Mouse (Mus musculus) gastrocnemius, postnatal 4 days (tissue): ENCODE results near the gene Syndig1. TPM values are rescaled to one million over a fixed set of nuclear protein-coding genes. Genes with fewer than 3 reads are reported as not detected.

Experiments
- DNase-seq, 2 experiments: peaks; one replicate each; pipeline ENCODE4 v3.0.0; 2021 to 2022; ENCODE audit warnings: low spot score in 2 of 2, mixed read lengths in 2 of 2
- total RNA-seq, 2 experiments: library from RNA; stranded (reverse); gene quantifications; 2 replicates each; pipeline ENCODE4 v1.2.3; 2021

The Syndig1 gene
- total RNA-seq, 2 experiments from 2014 or later: 0.23 TPM; not detected in 1

DNA sequence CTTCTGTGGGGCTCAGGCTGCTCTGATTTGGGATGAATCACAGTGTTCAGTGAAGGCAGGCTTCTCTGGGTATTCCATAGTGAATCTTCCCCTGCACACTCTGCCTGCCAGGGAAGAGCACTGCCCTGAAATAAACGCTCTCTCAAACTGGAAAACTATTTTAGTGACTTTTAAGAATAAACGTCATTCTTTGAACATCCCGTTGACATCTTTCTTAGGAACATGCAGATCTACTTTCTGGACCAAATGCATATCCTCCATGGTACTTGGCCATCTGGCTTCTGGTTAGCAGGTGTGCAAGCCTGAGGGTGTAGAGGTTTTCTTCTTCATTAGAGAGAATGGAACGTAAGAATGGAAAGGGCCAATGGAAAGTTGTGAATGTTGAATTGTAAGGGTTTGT lies 43.5 kb downstream of the Syndig1 start:
- no peak for DNase-seq

GRCm38 (mm10) chr2:149873346-149873745 lies 44.3 kb downstream of the Syndig1 start:
- DNase-seq: no peak

GRCm38 (mm10) chr2:149877954-149878353 lies 48.9 kb downstream of the Syndig1 start:
- no peak for DNase-seq

- no peak for DNase-seq
These were observed 58.6 kb downstream of the Syndig1 start for GRCm38 (mm10) chr2:149887634-149888033.

GRCm38 (mm10) chr2:149891647-149892046 lies 62.6 kb downstream of the Syndig1 start:
- no peak for DNase-seq

- no peak for DNase-seq
These were observed 67.3 kb downstream of the Syndig1 start for GRCm38 (mm10) chr2:149896337-149896736.

GRCm38 (mm10) chr2:149899615-149900014 lies 70.6 kb downstream of the Syndig1 start:
- no peak for DNase-seq

GRCm38 (mm10) chr2:149900606-149901005 lies 71.6 kb downstream of the Syndig1 start:
- DNase-seq: no peak

DNA sequence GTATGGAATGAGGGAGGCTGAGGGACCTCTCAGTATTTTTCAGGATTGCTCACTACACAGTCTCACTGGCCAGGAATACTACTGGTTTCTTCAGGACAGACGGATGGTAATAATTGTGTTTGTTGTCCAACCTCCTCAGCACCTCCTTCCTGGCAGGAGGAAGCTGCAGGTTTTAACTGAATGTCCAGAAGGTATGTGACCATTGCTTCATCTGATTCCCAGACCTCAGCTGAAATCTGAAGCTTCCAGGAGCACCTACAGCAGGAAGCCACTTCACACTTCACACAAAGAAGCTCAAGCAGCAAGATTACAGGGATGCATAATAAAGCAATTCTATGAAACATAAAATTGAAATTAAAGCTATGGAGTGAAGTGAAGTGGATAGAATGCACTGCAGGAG lies 75.4 kb downstream of the Syndig1 start:
- DNase-seq: no peak

GRCm38 (mm10) chr2:149906694-149907093 lies 77.7 kb downstream of the Syndig1 start:
- DNase-seq: no peak

DNA sequence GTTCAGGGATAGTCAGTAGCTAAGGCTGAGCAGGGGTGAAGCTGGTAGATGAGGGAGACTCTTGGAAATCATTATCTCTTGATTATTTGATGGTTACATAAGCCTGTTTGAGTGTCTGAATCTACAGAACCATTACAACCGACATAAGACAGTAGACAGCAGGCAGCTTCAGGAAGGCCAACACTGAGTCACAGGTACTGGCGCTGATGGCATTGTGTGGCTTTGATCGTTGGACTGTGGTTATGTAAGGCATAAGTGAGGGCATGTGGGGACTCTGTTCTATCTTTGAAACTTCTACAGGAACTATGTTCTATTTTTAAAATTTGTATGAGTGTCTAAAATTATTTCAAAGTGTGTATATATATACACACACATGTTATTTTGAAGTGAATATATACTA lies 88.2 kb downstream of the Syndig1 start:
- DNase-seq: no peak

GRCm38 (mm10) chr2:149923561-149923960 lies 94.5 kb downstream of the Syndig1 start:
- no peak for DNase-seq

DNA sequence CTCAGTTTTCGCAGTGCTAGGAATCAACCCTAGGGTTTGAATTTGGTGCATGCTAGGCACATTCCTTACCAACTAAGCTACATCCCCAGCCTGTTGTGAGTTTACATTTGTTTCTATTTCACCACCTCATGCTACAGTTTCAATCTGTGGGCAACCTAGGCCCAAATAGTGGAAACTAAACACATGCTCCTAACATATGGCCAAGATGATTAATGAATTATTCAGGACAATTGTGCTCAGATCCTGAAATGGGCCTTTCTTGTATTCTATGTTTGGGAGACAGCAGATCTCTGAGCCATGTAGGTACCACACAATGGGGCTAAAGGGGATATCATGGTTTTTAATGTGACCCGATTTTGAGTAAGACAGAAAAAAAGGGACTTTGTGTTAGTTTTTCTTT lies 96.9 kb downstream of the Syndig1 start:
- DNase-seq: no peak

DNA sequence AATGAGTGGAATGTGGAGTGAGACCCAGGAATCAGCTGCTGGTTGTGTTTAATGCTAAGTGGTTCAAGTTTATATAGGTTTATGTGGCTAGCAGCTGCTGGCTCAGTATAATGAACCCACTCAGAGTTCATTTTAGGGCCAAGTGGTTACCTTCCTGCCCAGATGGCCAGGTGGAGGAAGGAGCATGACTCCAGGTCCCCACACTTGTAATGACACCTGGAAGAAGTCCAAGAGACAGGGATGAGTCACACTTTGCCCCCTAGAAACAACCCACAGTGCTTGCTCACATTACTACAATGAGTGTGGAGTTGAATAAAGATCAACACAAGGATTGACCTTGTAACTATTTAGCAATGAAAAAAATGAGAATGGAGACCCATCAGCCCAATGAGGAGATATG lies 98.0 kb downstream of the Syndig1 start:
- DNase-seq: no peak

DNA sequence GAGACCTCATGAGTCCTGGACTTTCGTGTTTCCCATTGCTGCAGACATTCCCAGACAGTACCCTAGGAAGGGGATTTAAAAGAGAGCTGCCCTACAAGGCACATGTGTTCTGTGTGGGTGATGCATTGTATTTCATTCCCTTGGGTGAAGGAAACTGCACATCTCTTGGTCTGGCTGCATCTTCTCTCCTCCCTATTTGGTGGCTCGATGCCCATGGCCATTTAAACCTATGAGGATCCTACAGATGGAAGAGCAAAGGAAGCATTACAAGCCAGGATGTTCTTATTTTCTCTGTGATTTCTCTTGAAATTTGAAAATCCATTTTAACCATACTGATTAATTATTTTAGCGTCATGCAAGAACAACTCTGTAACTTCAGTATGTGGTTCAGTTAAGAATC lies 98.5 kb downstream of the Syndig1 start:
- DNase-seq: no peak

- DNase-seq: no peak
These were observed 101.0 kb downstream of the Syndig1 start for GRCm38 (mm10) chr2:149929986-149930385.

DNA sequence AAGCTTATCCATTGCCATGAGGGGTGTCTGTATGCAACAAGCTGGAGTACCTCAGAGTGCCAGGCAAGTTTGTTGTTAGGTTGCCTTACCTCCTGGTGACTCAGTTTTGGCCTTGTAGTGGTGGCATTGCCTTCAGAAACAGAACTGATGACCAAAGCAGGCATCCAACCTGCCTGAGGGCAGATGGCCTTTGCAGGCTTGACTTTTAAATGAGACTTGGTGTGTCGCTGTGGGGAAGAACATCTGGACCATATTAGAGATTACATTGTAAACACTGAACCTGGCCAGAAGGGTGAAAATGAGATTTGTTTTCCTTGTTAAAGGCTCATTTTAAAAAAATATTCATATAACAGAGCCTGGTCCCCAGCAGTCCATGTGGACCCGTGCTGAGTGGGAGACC lies 102.1 kb downstream of the Syndig1 start:
- DNase-seq: no peak

GRCm38 (mm10) chr2:149932095-149932494 lies 103.1 kb downstream of the Syndig1 start:
- DNase-seq: no peak

- DNase-seq: peak in 1 of 2 experiments; percentile 12
These were observed 104.4 kb downstream of the Syndig1 start for GRCm38 (mm10) chr2:149933247-149933898.

DNA sequence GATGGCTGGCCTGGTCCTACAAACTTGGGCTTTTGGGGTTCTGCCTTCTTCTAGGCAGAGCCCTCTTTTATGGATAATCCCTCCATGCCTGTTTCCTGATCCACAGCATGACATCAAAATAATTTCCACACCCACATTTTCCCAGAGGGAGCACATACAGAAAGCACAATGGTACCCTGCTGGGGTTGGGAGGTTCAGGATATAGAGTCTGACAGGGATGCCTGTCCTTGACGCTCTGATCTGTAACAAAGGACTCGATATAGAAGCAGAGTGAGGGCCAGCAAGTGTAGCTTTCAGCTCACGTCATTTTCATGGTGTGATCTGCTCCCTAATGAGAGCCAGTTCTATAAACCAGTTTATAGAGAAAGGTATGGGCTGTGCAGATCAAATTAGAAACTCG lies 105.1 kb downstream of the Syndig1 start:
- no peak for DNase-seq

DNA sequence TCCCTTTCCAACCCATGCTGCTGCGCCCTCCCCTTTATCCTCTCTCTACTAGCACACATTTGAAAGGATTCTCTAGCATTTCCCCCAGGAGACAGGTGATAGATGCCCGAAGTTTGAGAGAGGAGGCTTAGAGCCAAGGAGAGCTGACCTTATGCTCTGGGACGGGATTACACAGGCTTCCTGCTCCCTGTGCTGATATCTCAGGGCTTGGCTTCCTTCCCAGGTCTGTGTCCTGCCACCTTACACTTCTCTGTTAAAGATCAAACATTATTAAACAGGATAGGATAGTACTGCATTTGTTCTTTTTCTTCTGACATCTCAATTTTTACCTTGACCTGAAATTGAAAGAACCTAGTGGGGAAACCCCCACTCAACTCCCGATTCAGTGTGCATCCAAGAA lies 109.8 kb downstream of the Syndig1 start:
- no peak for DNase-seq

GRCm38 (mm10) chr2:149939586-149939985 lies 110.6 kb downstream of the Syndig1 start:
- DNase-seq: no peak

DNA sequence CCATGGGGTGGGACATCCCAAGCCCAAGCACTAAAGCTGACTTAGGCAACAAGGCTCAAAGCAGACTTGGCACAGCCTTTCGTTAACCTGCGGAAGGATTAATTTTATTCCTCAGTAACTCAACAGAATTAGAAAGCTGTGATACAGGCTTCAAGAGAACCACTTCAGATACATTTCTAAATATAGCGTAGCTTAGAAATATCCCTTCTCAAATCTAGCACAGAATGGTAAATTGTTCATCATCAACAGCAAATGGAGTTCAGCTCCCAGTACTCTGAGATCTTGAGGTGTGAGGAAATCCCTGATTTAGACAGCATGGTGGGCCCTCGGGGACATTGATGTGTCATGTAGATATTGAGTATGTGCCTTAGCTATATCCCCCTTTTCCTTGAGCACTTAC lies 121.6 kb downstream of the Syndig1 start:
- DNase-seq: no peak

GRCm38 (mm10) chr2:149971014-149971413 lies 142.0 kb downstream of the Syndig1 start:
- DNase-seq: no peak
